Mouse (Mus musculus) adrenal gland, adult 8-10 months (tissue): ENCODE results near the gene 2010300C02Rik. TPM values are rescaled to one million over a fixed set of nuclear protein-coding genes. Genes with fewer than 3 reads are reported as not detected.

Source experiments
- DNase-seq: peaks from one replicate; pipeline ENCODE4 v3.0.0; 2022
- total RNA-seq, 4 experiments: library from RNA; stranded (reverse); gene quantifications; 2 replicates each; pipeline ENCODE4 v1.2.4; 2022

The 2010300C02Rik gene
- total RNA-seq, 4 experiments from 2014 or later, result 2.2 to 4.2 (median 3.5) TPM

DNA sequence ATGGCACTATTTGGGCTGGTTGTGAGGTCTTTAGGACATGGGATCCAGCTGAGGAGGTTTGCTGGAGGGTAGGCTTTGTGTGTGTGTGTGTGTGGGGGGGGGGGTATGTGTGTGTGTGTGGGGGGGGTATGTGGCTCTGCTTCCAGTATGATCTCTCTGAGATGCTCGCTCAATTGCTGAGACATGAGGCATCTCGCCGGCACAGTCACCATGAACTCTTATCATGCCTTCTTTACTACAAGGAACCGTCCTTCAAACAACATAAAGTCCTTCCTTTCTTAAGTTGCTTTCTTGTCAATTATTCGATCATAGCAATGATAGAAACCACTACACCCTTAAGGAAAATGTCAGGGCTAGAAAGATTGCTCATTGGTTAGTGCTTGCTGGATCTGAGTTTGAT is 8.8 kb downstream of the 2010300C02Rik start:
- no peak for DNase-seq

DNA sequence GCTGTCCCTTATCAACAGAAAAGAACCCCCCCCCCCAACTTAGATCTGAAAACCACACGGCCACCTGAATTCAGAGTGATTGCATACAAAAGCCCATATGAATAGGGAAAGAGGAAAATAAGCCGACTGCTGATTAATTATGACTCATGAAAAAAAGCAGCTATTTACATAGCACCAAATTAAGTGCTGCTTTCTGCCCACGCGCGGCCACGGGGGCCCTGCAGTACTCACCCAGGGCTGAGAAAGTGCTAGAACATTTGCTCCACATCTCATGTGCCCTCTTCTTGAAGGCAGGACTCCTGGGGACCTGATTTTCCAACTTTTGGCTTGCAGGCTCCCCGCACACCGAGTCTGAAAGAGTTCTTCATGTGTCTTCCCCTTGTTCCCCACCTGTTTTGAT is 10.1 kb downstream of the 2010300C02Rik start:
- DNase-seq, result no peak

DNA sequence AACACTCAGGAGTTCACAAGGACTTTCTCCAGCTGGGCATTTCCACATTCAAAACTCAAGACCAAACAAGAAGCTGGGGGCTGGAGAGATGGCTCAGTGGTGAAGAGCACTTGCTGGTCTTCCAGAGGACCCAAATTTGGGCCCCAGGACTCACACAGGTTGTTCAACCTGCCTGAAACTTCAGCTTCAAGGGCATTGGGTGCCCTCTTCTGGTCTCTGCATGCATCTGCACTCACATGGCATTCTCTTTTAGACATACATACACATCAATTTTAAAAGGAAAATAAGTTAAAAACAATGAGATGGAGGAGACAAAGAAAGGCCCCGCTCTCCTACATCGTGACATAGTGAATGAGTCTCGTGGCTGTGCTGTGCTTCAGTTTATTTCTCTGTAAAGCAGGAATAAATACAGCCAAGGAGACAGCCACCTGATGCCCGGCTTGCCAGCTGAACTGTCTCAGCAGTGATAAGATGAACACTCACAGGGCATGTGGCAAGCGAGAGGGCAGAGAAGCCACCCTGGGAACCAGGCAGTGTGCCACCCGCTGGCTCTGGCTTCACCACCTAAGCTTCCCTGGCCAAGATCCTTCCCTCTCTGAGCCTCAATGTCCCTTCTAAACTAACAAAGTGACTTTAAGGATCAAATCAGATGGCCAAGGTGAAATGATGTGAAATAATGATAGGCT is 11.5 kb downstream of the 2010300C02Rik start:
- DNase-seq, result no peak

DNA sequence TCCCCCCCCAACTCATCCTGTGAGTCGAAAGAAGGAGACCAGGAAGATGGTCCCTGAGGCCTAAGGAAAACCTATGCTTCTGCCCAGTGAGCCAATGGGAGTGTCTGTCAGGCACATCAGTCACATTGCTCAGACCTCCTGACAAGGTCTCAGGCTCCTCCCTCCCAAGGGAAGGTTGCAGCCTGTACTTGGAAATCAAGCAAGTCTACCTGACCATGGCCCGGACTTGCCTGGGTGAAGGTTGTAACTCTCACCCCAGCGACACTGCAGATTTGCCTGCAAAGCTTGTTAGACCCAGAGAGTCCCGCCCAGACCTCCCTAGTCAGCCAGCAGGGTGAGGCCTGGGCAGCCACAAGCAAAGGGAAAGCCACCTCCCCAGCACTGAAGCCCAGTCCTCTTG is 17.6 kb downstream of the 2010300C02Rik start:
- DNase-seq, result peak; percentile 63

DNA sequence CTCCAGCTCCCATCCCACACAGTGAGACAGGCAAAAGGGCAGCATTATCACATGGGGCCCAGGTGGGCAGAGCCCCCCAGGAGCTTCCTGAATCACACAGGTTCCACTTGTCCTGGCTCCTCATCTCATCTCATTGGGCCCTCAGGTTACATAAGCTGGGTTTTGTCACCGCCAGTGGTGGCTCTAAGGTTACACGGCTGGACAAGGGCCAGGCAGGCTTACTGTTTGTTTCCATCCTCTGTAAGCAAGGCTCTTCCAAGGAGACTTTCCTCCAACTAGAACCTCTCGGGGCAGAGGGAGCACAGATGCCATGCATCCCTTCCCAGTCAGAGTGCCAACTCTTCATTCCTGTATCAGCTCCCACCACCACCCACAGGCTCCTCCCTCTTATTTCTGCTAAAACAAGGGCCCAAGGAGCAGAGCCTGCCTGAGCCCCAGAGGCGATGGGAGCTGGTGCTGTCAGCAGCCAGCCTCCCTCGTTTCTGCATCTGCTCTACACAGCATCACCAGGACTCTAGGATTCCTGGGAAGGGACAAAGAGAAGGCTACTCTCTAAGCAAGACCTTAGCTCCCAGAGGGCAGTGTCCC is 20.9 kb downstream of the 2010300C02Rik start:
- peak; percentile 30 for DNase-seq

DNA sequence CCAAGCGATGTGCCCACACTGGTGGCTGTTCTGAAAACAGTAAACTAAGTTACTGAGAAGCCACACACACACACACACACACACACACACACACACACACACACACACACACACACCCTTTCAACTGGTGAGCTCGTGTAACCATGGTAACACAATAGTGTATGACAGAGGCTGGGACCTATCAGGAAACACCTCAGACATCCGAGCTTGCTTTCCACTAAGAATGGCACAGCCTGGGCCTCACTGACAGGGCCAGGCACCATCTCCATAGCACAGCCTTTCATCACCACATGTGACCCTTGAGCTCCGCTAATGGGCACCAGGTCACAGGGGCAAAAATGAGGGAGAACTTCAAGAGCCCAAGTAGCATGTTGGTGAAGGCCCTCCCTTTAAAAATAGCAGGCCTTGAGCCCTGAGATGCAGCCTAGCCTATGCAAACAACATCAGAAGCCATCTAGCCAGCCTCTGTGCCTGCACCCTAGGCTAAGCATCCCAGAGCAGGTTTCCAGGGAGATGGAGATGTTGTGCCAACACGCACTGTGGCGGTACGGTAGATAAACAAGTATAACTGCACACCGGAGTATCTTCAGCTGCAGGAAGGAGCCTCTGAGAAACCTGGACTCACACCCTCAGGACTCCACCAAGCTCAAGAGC is 21.6 kb downstream of the 2010300C02Rik start:
- no peak for DNase-seq

DNA sequence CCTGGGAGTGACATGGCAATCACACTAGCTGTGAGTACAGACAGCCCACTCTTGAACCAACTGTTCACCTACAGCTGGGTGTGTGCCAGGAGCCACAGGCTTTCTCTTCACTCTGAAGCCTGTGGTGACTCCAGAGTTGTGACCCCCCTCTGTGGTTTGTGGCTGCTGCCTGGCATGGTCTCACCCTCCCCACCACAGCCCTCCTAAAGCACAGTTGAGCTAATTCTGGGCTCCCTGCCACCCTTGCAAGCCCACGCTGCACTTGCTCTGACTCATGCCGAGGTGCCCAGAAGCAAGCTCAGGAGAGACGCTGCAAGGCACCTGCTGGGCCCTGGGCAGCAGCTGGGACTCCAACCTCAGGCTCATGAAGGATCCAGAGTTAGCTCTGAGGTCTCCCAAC is 23.0 kb downstream of the 2010300C02Rik start:
- no peak for DNase-seq

DNA sequence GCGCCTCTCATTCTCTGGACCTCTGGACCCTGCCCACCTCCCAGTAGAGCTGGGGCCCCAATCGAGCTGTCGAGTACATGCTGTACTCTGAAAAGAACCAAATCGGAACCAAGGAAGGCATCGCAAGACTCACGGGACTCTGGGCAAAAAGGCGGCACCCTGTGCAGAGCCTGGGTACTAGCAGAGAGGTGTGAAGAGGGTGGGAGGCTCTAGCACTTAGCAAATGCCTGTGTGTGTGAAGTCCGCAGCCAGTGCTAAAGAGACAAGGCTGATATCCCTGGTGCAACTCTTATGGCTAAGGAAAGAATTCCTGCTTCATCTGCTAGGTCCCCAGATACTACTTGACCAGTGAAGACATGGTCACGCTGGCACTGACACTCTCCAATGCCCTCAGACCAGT is 24.2 kb downstream of the 2010300C02Rik start:
- DNase-seq, result no peak

DNA sequence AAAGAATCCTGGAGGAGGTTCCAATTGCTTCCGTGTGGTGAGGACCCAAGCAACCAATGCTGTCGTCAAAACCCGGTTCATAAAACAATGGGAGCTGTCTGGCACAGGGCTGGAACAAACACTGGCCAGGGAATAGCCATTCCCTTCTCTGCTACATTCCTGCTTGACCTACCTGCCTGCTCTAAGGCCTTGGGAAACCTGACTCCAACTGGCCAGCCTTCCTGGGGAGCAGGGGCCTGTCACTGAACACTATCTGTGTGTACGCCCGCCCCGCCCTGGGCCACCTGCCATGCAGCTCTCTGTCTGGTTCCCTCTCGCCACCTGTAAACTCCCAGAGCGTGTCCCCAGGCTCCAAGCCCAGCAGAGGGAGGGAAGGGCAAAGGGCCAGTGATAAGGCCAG is 25.5 kb downstream of the 2010300C02Rik start:
- DNase-seq, result no peak

DNA sequence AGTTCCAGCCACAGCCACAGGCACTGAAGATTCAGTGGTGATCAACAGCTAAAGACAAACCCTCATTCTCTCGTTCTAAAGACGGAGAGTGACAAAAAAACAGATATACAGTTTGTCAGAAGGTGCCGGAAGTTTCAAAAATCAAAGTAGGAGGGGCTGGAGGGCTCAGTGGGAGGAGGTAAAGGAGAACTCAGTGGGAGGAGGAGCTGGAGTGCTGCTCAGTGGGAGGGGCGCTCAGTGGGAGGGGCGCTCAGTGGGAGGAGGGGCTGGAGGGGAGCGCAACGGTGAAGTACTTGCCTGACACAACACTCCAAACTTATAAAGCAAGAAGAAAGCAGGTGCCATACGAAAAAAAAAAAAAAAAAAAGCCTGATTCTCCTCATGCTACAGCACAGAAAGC is 28.7 kb downstream of the 2010300C02Rik start:
- no peak for DNase-seq

DNA sequence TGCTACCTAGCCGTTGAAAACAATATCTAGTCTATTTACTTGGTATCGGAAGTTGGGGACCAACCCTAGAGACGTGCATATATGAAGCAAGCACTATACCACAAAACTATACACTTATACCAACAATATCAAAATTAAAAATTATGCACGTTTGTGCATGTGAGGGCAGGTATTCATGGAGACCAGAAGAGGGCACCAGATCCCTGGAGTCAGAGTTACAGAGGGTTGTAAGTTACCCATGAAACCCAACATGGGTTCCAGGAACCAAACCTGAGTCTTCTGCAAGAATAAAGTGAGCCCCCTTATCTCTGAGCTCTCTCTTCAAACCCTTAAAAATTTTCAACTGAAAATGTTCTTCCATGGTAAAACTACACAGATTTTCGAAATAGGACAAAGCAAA is 29.2 kb downstream of the 2010300C02Rik start:
- DNase-seq, result no peak

DNA sequence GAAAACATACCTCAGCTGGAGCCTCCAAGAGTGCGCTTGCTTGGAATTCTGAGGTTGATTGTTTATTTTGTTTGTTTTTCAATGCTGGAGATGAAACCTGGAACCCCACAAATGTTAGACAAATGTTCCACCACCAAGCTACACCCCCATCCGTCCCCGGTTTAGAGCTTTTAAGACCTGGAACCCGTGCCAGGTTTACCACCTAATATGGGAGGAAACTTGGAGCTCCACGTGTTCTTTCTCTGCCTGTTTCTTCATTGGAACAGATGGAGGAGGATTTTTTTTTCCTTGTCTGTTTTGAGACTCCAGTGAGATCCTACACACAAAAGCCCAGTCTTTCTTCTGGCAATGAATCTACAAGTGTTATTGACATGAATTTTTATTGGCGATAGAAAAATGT is 30.2 kb downstream of the 2010300C02Rik start:
- DNase-seq, result no peak

DNA sequence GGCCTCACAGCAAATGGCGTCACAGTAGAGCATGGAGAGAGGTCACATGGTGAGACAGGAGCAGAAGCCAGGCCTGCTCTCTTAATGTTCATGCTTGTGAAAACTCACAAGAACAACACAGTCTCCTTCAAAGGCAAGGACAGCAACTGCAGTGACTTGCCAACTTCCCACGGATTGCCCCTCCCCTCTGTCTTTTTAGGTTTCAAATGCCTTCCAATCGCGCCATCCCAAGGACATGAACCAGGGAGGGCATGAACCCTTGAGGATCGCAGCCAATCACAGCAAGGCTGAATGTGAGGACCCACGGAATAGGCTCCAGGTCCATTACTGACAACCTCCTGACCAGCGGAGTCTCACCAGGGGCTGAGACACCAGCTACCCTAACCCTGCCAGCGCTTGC is 31.5 kb downstream of the 2010300C02Rik start:
- peak; percentile 70 for DNase-seq

DNA sequence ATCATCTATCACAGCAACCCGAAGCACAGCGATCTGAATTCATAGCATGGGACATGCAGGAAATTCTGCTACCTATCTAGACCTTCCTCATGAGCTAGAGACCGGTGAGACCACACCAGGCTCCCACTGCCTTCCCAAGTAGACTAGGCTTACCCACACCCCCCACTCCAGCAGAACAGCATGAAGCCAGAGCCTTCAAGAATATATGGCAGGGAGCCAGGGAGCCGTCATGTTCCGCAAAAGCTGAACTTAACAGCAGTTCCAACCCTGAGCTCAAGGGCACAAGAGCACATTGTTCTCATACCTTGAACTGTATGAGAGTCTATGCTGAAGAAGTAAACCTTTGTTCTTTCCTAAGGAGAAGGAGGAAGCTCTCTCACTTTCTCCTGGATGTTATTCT is 32.4 kb downstream of the 2010300C02Rik start:
- no peak for DNase-seq

DNA sequence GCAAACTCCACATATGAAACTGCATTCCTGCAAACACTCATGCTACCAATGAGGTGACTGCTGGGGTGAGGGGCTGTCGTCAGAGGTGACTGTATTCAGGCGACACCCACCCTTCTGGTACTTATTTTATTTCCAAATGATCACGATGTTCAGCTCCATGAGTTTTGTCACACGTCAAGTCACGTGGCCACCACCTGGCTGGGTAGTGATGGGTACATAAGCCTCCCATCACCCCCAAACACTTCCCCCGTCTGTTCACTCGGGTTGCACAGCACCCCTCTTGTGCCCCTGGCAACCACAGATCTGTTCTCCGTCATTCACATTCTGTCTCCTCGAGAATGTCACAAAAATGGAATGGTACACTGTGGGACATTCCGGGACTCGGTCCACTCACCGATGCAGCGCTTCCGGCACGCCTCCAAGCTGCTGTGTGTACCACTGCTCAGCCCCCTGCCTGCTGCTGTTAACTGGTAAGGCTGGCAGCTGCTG is 32.9 kb downstream of the 2010300C02Rik start:
- no peak for DNase-seq

DNA sequence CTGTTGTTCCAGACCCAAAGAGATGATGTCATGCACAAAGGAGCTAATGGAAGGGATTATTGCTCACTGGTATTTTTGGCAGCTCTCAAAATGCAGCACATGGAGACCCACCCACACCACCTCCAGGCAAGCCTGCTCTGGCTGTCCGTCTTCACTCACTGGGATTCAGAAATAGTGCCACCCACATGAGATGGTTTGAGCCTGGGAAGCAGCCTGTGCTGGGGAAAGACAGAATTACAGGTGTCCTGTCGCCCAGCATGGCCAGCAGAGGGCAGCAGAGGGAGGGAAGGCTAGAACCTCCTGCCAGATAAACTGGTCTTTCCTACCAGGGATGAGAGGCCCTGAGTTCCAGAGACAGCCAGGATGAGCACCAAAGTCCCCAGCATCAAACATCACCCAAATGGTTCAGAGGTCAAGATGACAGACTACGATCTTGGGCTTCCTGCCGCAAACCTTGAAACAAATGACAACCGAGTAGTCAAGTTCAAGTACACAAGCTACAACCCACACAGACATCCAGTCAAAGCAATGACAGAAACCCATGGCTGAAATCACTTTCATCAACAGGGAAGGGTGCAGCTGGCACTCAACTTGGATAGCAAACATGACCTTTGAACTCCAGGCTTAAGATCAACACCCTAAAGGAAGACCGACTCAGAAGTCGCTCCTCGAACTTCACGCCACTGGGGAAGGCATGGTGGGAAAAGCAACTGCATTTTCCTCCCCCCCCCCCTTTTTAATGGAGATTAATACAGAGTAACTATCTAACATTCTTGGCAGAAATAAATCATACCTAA is 41.4 kb downstream of the 2010300C02Rik start:
- peak; percentile 49 for DNase-seq

DNA sequence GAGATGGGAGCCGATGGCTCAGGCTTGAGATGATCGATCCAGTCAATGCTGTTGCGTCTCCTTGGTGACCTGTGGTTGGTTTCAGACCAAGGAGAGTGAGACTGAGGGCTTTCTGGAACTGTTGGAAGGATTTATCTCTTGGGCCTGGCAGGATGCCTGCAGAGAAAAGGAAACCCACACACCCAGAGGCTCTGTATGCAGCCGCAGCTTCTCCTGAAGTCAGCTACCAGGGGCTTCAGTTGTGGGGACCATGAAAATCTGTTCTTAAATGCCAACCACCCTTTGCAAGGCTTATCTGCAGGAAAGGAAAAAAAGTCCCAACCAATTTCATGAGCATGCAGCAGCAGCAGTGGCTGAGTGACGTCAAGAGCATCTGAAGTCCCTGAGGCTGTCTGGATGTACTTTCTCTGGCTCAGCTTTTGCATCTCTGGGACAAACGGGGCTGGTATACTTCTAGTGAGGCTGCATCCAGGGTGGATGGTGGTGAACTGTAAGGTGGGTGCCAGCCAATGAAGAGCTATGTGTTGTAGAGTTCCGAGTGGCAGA is 42.8 kb downstream of the 2010300C02Rik start:
- no peak for DNase-seq

DNA sequence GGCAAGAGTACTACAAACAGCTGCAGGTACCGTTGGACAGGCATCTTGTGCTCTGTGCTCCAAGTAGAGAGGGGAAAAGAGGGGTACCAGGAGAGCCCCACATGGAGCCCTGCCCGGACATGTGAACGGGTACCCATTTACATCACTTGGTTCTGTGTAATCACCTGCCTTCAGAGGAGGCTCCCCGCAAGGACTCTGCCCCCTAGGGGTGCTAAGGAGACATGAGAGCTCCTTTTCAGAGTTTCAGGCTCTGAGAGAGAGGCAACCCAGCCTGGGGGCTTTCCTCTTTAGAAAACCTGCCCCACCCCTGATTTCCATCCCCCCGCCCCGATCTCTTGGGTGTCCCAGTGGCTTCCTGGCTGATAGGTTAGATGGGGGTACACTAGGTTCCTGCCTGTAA is 44.4 kb downstream of the 2010300C02Rik start:
- DNase-seq, result no peak

DNA sequence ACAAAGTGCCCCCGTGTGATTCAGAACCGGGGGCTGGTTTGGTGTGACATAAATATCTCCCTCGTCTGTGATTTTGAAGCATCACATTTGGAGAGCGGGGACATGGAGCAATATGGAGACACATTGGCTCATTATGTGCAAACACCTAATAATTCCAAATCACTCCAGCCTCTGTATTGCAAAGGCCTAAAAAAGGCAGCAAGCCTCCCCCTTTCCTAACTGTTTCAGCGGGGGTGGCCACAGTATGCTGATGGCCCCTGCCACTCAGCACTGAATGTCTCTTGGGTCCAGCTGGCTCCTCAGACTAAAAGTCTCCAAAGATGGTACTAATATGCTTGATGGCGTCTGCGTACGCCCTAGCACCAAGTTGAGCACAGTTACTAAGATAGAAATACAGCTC is 45.6 kb downstream of the 2010300C02Rik start:
- DNase-seq, result no peak

DNA sequence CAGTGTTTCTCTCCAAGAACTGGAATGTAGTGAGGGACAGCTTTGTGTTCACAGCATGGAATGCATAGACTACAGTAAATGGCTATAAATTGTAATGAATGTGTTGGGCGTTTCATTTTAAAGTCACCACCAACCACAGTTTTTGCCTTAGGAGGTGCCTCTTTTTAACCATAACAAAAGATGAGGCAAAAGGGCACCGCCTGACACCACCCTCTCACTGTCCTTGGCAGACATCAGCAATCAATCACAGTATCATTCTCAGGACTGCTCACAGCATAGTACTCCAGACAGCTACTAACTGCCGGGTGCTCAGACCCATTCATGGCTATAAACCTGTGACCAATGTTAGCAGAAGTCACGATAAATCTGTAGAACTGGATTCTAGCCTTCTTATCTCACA is 48.6 kb downstream of the 2010300C02Rik start:
- no peak for DNase-seq

DNA sequence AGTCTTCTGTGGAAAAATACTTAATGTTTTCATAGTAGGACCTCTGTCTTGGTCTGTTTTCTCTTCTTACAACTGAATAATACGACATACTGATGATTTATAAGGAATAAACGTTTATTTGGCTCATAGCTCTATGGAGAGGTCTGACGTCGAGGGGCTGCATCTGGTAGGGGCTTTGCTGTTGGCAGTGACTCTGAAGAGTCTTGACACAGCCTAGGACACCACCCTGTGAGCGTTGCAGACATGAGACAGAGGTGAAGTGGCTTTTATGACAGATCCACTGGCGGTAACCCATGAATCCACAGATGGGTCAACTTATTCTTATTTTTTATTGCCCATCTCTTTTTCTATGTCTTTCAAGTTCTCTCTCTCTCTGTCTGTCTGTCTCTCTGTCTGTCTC is 52.5 kb downstream of the 2010300C02Rik start:
- DNase-seq, result no peak

DNA sequence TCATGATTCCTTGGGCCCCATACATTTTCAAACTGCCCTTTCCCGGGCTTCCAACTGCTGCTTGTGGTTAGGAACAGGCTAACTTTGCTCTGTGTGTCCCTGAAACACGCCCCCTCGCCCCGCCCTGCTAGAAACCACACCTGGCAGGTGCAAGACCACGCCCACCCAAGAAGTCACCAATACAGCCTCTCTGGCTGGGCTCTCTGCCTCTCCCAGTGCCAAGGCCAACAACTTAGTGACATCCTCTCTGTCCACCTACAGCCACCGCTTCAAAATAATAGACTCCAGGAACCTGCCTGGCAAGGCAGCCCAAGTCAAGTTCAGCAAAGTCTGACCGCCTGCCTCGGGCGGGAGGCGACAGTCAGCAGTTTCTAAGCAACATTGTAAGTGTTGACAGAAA is 53.3 kb downstream of the 2010300C02Rik start:
- no peak for DNase-seq
